Mouse (Mus musculus) fat pad, adult 2 months (tissue): ENCODE results near the gene Raph1.
"Not testable (repeated sequence)": the region's sequence is repeated elsewhere in the genome, so short reads cannot be mapped to it uniquely, and the experiment has no call there.

Source experiments
- DNase-seq: peaks from one replicate; pipeline ENCODE4 v3.0.0-alpha.2; 2011; ENCODE audit warnings: low read depth, low spot score; ENCODE audit errors: extremely low read depth

The Raph1 gene

DNA sequence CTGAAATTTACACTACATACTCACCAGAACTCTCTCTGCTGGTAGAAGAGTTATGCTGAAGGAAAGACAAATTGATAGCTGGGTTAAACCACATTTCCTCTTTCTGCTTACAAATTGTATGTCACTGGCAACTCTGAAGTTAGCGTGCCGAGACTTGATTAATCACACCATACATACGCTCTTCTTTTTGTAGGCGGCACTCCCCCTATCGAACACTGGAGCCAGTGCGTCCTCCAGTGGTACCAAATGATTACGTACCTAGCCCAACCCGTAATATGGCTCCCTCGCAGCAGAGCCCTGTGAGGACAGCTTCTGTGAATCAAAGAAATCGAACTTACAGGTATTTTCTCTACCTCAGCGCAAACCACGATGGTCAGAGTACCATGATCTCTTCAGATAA lies 119.8 kb downstream of the Raph1 start:
- DNase-seq, result no peak

DNA sequence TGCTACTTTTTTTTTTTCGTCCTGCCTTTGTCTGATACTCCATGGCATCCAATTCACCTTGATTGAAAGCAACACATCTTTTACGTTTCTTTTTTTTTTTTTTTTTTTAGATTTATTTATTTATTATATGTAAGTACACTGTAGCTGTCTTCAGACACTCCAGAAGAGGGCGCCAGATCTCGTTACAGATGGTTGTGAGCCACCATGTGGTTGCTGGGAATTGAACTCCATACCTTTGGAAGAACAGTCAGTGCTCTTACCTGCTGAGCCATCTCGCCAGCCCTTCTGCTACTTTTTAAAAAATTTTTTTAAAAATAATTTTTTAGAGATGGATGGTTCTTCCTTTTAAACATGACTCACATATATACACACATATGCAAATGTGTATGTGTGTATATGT lies 125.5 kb downstream of the Raph1 start:
- not testable (repeated sequence) for DNase-seq

DNA sequence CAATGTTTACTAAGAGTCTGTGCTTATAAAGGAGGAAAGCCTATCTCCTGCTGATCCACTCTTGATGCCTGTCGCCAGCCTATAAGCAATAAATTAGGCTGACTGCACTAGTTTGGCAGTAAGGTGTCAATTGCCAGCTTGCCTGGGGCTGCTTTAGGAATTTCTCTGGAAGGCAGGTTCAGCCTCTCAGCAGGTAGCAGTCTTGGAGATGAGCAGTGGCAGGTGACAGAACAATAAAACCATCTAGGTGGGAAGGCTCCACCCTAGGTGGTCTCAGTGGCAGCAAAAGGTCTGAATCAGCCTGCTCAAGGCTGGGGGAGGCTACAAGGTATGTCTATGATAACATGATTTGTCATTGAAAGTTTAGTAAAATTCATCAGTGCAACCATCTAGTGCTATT lies 134.4 kb downstream of the Raph1 start:
- no peak for DNase-seq
